Mouse (Mus musculus) neural tube, embryonic 14.5 days (tissue): ENCODE results near the gene Gfy. TPM values are rescaled to one million over a fixed set of nuclear protein-coding genes. Genes with fewer than 3 reads are reported as not detected.

Experiments
- ATAC-seq: fragments of 200-750 bp; cut with Nextera tagmentation; 2 replicates; pipeline ENCODE4 v1.8.0; 2017; ENCODE audit warnings: low read depth, mild to moderate bottlenecking, moderate TSS enrichment, moderate library complexity
- H3K27ac ChIP-seq: fragments of 300-500 bp; sonication (generic); 2 replicates; pipeline ENCODE4 v1.5.1; 2014; ENCODE audit warnings: low read depth, mild to moderate bottlenecking, control low read depth, low read length, moderate library complexity, mixed read lengths
- H3K27me3 ChIP-seq: fragments of 300-500 bp; sonication (generic); 2 replicates; pipeline ENCODE4 v1.6.1; 2014; ENCODE audit warnings: low read length; ENCODE audit not compliant: control insufficient read depth, insufficient read depth
- H3K36me3 ChIP-seq: fragments of 300-500 bp; sonication (generic); 2 replicates; pipeline ENCODE4 v1.6.1; 2014; ENCODE audit warnings: low read length, mixed read lengths; ENCODE audit not compliant: control insufficient read depth, insufficient read depth
- H3K4me1 ChIP-seq: fragments of 300-500 bp; sonication (generic); 2 replicates; pipeline ENCODE4 v1.6.1; 2014; ENCODE audit warnings: low read length; ENCODE audit not compliant: control insufficient read depth, insufficient read depth
- H3K4me2 ChIP-seq: fragments of 300-500 bp; sonication (generic); 2 replicates; pipeline ENCODE4 v1.6.1; 2014; ENCODE audit warnings: mild to moderate bottlenecking, low read depth, low read length, control low read depth
- H3K4me3 ChIP-seq: fragments of 300-500 bp; sonication (generic); 2 replicates; pipeline ENCODE4 v1.5.1; 2014; ENCODE audit warnings: low read depth, low read length, control low read depth, mixed read lengths
- H3K9ac ChIP-seq: fragments of 300-500 bp; sonication (generic); replicated peaks from 2 replicates; pipeline ENCODE4 v1.6.1; 2014; ENCODE audit warnings: low read depth, mild to moderate bottlenecking, control low read depth, low read length, mixed read lengths
- H3K9me3 ChIP-seq: fragments of 300-500 bp; sonication (generic); 2 replicates; pipeline ENCODE4 v1.6.1; 2016; ENCODE audit warnings: low read length; ENCODE audit not compliant: control insufficient read depth
- WGBS: fragments of 180-500 bp; shearing (Covaris S2); extraction: QIAGEN DNeasy Blood & Tissue Kit; methylation state at CpG from one replicate; pipeline ENCODE4 v1.1.7; 2014; 5-methylcytosine and 5-hydroxymethylcytosine counted together
- polyA plus RNA-seq: library from polyadenylated mRNA; unstranded; fragments of >200 nt; fragmentation: Nextera tagmentation; extraction: Ambion mirVana; gene quantifications from 2 replicates; pipeline ENCODE4 v1.2.1, GENCODE M21; 2014

Gfy gene
- polyA plus RNA-seq, 1 experiment from 2014 or later: not detected

- WGBS: 94% methylated on average over 4 of the region's 4 CpGs
- H3K4me3 ChIP-seq: no peak overlapping the region
- H3K36me3 ChIP-seq: no peaks in the 10 kb centered on the region
- no peak overlapping the region for H3K27ac ChIP-seq
- no peak overlapping the region for H3K9ac ChIP-seq
- H3K27me3 ChIP-seq: no peaks in the 10 kb centered on the region
- no peak overlapping the region for H3K4me2 ChIP-seq
- H3K4me1 ChIP-seq: no peaks in the 10 kb centered on the region
- no peak for ATAC-seq
- no peaks in the 10 kb centered on the region for H3K9me3 ChIP-seq
Observed at GRCm38 (mm10) chr7:45196176-45196535, 16.8 kb upstream of the Gfy start.

- WGBS: 63% methylated on average over 13 of the region's 13 CpGs
- Histone ChIP-seq H3K9me3 (no peaks in the 10 kb centered on the region), H3K4me1 (no peaks in the 10 kb centered on the region), H3K27ac (no peak overlapping the region), H3K9ac (no peak overlapping the region), H3K36me3 (no peaks in the 10 kb centered on the region), H3K4me2 (no peak overlapping the region), H3K4me3 (no peak overlapping the region), H3K27me3 (no peaks in the 10 kb centered on the region)
- ATAC-seq: no peak
Observed at GRCm38 (mm10) chr7:45195341-45196175, 16.2 kb upstream of the Gfy start.

- Histone ChIP-seq H3K27ac (no peak overlapping the region), H3K36me3 (no peaks in the 10 kb centered on the region), H3K4me2 (no peak overlapping the region), H3K4me3 (no peak overlapping the region), H3K9ac (0 out of 2 replicates have a peak overlapping the region, but pooled peaks have one; percentile 2), H3K9me3 (no peaks in the 10 kb centered on the region), H3K27me3 (no peaks in the 10 kb centered on the region; the same call in 1 of the 2 replicates), H3K4me1 (no peaks in the 10 kb centered on the region)
- ATAC-seq: no peak
- 76% methylated on average over 17 of the region's 17 CpGs for WGBS
Observed at GRCm38 (mm10) chr7:45193871-45194785, 14.8 kb upstream of the Gfy start.

GRCm38 (mm10) chr7:45193406-45193805 is 14.0 kb upstream of the Gfy start:
- no peaks in the 10 kb centered on the region for H3K9me3 ChIP-seq
- no peak overlapping the region for H3K27ac ChIP-seq
- H3K4me1 ChIP-seq: no peaks in the 10 kb centered on the region
- no peak for ATAC-seq
- no peak overlapping the region for H3K4me2 ChIP-seq
- 66% methylated on average over 5 of the region's 5 CpGs for WGBS
- H3K27me3 ChIP-seq: no peaks in the 10 kb centered on the region; the same call in 1 of the 2 replicates
- no peaks in the 10 kb centered on the region for H3K36me3 ChIP-seq
- H3K4me3 ChIP-seq: no peak overlapping the region
- H3K9ac ChIP-seq: no peak overlapping the region

GRCm38 (mm10) chr7:45192585-45193310 is 13.4 kb upstream of the Gfy start:
- no peak for ATAC-seq
- Histone ChIP-seq H3K36me3 (no peaks in the 10 kb centered on the region), H3K4me2 (no peak overlapping the region), H3K4me3 (no peak overlapping the region), H3K9me3 (no peaks in the 10 kb centered on the region), H3K4me1 (no peaks in the 10 kb centered on the region), H3K27me3 (no peaks in the 10 kb centered on the region; the same call in 1 of the 2 replicates), H3K9ac (no peak overlapping the region), H3K27ac (no peak overlapping the region)
- 86% methylated on average over 7 of the region's 7 CpGs for WGBS

- no peaks in the 10 kb centered on the region for H3K4me1 ChIP-seq
- H3K27ac ChIP-seq: no peak overlapping the region
- no peak overlapping the region for H3K4me3 ChIP-seq
- H3K36me3 ChIP-seq: no peaks in the 10 kb centered on the region
- H3K9me3 ChIP-seq: no peaks in the 10 kb centered on the region
- H3K9ac ChIP-seq: no peak overlapping the region
- peaks cover 2% of the 10 kb centered on the region; the same call in 1 of the 2 replicates for H3K27me3 ChIP-seq
- ATAC-seq: no peak
- H3K4me2 ChIP-seq: no peak overlapping the region
- WGBS: 24% methylated on average over 8 of the region's 8 CpGs
Observed at GRCm38 (mm10) chr7:45191803-45192363, 12.5 kb upstream of the Gfy start.

- Histone ChIP-seq H3K4me1 (no peaks in the 10 kb centered on the region), H3K9me3 (no peaks in the 10 kb centered on the region), H3K9ac (no peak overlapping the region), H3K4me2 (no peak overlapping the region), H3K4me3 (no peak overlapping the region), H3K27ac (no peak overlapping the region), H3K27me3 (peaks cover 2% of the 10 kb centered on the region; the same call in 1 of the 2 replicates), H3K36me3 (no peaks in the 10 kb centered on the region)
- no peak for ATAC-seq
- 71% methylated on average over 2 of the region's 2 CpGs for WGBS
Observed at GRCm38 (mm10) chr7:45191161-45191560, 11.8 kb upstream of the Gfy start.

GRCm38 (mm10) chr7:45190186-45190585 is 10.8 kb upstream of the Gfy start:
- Histone ChIP-seq H3K36me3 (no peaks in the 10 kb centered on the region), H3K4me3 (no peak overlapping the region), H3K9me3 (no peaks in the 10 kb centered on the region), H3K27ac (no peak overlapping the region), H3K4me1 (no peaks in the 10 kb centered on the region), H3K9ac (no peak overlapping the region), H3K4me2 (no peak overlapping the region), H3K27me3 (peaks cover 2% of the 10 kb centered on the region; the same call in 1 of the 2 replicates)
- no peak for ATAC-seq
- 91% methylated on average over 6 of the region's 6 CpGs for WGBS
